Mouse (Mus musculus) induced T-regulatory cell, adult 2 months (primary cell): ENCODE measurements around the gene Tedc1.
"Not testable (repeated sequence)": the region's sequence is repeated elsewhere in the genome, so short reads cannot be mapped to it uniquely, and the experiment has no call there.

Experiments used
- DNase-seq: peaks from one replicate; pipeline ENCODE4 v3.0.0-alpha.2; 2012; ENCODE audit warnings: low read depth

Tedc1 gene

DNA sequence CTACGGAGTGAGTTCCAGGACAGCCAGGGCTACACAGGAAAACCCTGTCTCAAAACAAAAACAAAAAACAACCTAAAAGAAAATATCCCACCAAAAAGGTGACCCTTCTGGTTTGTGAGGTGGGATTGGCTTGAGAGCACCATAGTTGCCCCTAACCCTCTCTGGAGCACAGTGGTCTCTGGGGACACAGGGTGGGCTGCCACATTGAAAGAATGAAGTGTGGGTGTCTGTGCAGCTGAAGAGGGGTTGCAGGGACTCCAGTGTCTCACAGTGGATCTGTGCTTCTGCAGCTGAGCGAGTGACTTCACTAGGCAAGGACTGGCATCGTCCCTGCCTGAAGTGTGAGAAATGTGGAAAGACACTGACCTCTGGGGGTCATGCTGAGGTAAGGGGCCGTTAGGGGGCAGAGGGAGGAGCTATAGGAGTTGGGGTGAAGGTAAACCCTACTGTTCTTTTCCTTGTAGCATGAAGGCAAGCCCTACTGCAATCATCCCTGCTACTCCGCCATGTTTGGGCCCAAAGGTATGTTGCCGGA lies 3.2 kb upstream of the Tedc1 start:
- peak; percentile 59 for DNase-seq

DNA sequence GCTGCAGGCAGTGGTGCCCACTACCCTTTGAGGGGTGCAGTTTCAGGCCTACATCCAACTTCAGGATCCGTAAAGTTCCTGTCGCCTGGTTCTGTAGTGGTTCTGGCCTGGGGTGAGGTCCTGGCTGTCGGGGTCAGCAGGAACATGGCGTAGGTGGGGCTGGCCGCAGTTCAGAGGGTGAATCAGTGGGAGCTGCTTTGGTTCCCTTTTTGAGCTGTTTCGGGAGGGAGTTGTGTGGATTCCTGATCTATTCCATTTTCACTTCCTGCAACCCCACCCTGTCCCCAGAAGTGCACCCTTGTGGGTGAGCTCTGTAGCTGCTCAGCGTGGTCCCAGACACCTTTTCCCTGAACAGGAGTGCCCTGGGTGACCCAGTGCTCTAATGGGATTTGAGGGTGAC lies 2.2 kb upstream of the Tedc1 start:
- no peak for DNase-seq

DNA sequence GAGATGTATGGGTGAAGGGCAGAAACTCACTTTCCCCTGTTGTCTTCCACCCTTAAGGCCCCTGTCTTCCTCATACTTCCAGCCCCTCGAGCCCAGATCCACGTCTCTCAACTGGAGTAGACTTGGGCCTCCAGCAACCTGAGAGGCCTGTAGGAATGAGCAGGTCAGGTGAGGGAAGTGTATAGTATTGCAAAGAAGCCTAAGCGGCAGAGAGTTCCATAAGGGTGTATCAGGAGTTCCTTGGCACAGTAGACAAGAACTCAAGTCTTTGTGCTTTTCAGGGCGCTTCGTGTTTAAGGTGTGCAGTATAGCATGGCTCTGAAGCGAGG lies 1.5 kb upstream of the Tedc1 start:
- no peak for DNase-seq

DNA sequence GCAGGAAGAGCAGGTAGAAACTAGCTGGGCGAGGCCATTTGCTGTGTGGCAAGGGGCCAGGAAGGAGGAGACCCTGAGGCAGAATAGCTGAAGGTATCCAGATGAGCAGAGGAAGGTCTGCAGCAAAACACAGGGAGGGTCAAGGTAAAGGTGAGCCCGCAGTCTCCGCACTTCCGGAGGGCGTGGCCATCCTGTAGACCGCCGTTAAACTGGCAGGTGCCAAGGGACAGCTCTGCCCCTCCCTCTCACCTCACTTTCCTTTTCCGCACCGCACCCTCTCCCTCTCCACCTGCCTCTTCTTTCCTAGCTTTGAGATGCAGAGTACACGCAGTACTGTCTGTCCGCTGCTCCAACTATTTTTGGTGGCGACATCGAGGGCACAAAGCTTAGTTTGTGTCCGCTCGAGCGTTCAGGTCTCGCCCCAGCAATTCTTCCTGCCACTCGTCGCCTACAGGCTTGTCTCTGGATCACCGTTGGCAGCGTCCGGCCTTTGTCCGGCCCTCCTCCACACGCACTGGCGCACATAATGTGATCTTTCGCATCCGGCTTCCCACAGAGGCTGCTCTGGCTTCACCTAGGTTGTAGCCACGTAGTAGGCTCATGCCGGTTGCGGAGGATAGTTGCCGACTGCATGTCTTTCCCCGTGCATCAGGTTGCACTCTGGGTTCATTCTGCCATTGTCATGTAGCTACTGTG lies 997 bp upstream of the Tedc1 start:
- peak; percentile 88 for DNase-seq

DNA sequence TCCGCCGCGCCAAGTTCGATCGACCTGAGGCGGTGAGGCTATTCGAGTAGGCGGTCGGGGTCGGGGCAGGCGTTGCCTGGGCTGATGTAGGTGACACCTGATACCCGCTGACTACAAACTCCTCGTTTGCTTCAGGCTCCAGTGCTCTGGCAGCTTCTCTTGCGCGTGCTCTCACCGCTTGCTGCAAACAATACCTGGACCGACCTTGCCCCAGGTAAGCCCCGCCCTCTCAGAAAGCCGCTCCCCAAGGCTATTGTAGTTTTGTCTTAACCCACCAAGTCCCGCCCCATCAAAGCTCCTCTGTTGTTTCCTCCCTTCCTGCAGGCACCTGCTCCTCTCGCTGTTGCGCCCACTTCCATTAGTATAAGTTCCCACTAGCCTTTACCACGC lies 314 bp downstream of the Tedc1 start:
- DNase-seq = peak; percentile 81

DNA sequence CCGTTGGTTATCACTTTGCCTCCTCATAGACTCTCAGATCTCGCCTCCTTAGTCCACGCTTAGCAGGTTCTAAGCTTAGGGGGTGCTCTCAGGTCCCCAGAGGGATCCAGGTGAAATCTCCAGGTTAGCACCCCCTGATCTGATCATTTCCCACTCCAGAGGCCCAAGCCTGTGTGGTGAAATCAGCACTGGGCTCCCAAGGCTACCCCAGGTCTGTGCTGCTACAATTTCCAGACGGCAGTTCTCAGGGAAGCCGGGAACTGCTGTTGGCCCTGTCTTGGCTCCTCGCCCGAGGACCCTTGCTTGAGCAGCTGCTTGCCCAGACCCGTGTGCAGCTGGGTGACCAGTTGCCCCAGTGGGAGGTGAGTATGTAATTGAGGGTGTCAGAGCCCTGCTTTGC lies 781 bp downstream of the Tedc1 start:
- DNase-seq = no peak

DNA sequence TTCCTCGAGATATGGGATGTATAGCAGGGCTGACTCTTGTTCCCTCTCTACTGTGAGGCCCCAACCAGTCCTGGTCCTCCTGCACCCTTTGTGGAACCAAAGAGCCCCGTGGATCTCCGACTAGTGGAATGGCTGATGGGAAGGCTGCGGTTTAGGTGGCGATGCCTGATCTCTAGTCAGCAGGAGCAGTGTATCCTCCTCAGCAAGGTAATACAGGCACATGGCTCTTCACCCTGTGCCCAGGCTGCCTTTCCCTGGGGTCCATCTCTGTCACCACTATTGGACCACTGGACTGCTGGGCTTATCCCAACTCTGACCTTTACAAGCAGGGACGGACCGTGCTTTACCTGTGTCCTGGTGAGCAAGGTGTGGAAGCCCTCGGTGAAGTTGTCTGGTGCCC lies 1.3 kb downstream of the Tedc1 start:
- DNase-seq = no peak

DNA sequence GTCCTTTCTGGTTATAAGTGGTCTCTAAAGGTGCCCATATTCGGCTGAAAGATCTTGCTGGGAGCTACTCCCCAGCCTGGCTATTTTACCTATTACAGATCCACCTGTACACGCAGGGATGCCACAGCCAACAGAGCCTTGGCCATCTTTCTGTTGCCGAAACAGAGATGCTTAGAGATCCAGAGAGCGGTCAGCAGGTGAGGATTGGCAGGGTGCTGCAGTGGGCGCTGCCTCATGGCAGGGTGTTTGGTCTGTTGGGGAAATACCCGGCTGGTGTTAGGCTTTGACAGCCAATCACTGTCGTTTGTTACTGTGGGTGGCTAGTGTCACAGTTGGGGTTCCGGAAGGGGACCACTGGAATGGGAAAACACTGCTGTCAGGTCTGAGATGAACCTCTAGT lies 1.8 kb downstream of the Tedc1 start:
- no peak for DNase-seq

DNA sequence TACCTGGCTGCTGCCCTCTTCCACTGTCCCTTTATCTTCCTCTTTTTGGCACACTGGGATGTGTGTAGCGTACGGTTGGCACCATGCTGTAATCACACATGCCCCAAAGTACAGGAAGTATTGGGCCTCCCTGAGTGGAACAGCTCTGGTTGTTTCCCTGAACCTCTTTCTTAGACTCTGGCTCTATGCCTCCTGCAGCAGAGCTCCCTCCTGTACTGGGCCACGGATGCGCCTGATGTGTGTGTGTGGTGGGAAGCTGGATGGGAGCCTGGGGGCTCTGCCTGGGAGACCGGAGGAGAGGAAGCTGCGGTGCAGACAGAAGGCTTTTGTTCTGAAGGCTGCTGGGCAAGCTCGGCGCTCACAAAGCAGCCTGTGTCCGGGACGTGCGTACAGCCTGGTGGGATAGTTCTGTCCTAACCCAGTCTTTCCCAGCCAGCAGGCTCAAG lies 7.4 kb downstream of the Tedc1 start:
- DNase-seq = no peak

DNA sequence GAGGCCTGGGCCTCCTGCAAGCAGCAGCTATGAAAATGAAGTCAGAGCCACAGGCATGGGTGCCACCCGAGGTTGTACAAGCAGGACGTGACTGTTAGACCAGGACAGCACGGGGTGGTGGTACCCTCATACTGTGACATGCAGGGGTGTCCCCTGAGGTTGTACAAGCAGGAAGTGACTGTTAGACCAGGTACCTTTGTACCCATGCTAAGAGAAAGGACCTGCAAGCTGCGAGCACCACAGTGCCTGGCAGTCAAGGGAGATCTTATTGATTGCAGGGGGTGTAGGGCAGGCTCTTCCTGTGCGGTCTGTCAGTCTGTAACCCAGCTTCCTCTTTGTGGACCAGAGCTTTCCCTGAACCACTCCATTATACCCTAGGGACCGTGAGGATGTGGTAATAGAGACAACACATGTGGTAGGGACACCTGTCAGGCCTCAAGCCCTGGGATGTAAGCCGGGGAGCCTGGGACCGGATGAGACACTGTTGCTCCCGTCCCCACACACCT lies 11.9 kb downstream of the Tedc1 start:
- peak; percentile 79 for DNase-seq

DNA sequence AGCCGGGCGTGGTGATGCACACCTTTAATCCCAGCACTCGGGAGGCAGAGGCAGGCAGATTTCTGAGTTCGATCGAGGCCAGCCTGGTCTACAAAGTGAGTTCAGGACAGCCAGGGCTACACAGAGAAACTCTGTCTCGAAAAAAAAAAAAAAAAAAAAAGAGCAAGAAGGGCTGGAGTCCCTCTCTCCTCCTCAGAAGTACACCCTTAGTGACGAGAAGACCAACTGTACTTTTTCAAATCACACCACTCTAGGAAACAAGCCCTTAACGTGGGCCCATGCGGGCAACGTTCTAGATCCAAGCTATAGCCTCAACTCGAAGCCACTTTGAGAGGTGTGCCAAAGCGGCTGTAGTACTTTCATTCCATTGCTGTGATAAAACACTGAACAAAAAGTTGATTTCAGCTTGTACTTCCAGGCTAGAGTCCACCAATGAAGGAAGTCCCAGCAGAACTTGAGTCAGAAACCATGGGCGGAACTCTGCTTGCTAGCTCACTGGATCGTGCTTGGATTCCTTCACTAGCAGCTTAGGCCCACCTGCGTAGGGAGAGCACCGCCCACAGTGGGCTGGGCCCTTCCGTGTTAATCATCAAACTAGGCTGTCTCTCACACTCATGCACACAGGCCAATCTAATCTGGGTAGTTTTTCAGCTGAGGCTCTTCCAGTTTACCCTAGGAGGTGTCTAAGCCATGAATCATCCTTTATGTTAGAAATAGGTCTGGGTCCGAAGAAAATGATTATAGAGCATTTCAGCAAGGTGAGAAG lies 20.9 kb downstream of the Tedc1 start:
- no peak for DNase-seq

DNA sequence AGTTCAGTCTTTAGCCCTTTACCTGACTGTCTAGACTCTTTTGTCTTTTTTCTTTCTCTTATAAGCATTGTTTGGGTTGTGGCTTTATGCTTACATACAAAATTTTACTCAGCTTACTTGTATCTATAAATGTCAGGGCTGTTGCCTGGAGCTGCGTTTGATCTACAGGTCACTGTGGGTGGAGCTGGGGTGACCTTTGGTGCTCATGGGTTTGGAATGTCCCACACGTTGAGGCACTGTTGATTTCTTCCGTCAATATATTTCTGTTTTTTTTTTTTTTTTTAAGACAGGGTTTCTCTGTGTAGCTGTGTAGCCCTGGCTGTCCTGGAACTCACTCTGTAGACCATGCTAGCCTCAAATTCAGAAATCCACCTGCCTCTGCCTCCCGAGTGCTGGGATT lies 24.8 kb downstream of the Tedc1 start:
- DNase-seq = no peak

DNA sequence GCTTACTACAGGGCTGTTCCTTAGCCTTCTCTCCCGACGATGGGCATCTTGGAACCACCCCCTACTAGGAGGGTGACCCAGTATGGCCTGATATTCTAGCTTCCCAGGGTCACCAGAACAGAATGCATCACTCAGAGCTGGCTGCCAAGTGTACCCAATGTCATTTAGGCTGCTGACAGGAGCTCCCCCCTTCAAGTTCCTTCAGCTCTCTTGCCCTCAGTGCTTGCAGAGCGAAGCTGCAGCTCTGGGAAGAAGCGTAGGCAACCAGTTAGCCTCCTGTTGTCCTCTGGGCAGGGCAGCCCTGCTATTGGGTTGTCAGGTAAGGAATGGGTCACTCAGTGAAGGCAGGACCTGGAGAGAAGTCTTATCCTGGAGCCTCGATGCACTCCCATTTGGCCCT lies 28.7 kb downstream of the Tedc1 start:
- DNase-seq = no peak

DNA sequence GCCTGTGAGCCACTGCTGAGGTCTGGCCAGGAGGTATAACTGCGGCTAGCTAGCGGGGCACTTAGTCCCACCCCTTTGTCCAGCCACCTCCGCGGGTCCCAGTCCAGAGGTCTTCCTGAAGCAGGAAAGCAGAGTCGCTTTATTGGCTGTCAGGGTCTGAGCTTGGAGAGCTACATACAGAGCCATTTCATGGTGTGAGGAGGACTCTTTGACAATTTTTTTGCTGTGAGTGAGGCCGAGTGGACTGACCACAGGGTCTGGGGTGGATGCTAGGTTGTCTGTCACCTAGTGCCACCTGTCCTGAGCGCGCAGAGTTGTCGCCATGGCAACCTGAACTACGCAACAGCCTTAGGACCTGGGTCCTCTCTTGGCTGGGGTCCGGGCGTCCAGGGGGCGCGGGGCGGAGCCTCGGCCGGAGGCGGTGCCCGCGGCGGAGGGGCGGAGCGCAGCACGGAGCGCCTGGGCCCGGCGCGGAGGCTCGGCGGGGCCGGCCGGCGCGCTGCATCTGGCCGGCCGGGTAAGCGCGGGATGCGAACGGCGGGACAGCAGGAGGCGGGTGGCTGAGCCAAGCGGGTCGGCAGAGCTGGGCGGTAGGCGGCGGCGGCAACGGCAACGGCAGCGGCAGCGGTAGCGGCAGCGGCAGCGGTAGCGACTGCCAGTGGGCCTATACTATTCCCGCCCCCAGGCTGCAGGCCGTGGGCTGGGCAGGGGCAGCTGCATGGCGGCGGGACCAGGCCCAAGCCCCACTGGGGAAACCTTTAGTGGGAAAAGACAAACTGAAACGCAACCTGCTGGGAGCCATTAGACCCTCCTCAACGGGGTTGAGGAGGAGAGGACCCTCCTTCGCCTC lies 29.4 kb downstream of the Tedc1 start, which contains the start of gene Tmem121:
Gene Tmem121 (plus strand): TSS at position 489 of the 850 bp plus-strand sequence.
- DNase-seq = peak; percentile 39

DNA sequence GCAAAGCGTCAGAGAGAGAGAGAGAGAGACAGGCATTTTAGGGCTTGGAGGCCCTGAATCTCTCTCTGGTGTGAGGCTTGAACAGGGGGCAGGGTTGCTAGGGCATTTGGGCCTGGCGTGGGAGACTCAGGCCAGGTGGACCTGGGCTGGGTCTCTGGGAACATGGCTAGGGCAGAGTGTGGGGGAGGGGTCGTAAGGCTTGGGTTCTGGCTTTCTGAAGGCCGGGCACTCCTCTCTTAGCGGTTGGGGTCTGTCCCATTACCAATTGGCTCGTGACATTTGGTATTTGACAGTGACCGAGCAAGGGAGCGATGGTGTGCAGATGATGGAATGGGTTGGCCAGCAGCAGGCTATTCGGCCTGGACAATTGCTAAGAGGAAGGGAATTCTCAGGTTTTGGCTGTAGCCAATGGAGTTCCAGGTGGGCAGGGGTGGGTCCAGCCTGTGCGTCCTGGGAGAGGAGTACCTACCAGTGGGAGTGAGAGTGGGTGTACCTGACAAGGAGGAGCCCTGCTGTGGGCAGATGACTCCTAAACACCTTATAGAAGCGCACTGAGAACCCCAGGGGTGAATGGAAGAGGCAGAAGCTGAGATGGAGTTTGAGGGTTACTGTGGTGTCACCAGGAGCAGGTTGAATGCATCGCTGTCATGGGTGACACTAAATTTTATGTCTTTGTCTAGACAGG lies 30.2 kb downstream of the Tedc1 start:
- no peak for DNase-seq

DNA sequence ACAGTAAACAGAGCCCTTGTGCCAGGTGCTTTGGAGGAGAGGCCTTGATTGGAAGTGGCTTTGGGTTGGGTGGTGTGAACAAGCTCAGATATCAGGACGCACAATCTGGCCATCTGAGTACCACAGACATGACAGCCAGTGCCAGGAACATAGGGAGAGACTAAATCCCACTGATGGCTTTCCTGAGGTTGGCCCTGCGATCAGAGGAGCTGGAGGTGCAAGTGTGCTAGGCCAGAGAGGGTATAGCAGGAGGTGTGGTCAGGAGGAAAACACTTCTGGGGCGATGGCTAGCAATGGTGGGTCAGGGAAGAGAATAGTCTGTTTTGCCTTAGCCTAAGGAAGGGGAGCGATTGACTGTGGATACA lies 30.8 kb downstream of the Tedc1 start:
- DNase-seq = peak; percentile 26

DNA sequence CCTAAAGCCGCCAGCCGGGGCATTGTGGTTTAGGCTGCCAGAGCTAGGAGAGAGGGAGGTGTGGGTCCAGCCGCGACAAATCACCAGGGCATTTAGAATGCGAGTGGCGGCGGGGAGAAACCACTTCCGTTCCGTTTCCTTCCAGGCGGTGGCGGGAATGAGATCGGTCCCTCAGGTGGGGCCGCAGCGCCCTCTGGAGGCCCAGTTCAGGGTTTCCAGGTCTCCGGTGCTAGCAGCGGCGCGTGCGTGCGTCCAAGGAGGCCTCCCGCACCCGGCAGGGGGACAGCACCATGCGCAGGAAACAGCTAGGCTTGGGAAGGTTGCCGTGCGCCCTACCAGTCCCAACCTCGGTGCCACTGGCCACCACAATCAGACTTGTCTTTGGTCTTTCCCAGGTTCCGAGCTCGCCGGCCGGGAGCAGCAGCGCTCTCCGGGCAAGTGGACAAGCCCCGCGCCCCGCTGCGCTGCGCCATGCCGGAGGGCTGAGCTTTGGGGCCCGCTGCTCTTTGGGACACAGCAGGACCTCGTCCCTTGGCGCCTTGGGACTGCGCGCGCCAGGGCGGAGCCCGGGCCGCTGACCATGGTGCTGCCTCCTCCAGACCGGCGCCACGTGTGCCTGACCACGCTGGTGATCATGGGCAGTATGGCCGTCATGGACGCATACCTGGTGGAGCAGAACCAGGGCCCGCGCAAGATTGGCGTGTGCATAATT lies 31.5 kb downstream of the Tedc1 start:
- peak; percentile 89 for DNase-seq

DNA sequence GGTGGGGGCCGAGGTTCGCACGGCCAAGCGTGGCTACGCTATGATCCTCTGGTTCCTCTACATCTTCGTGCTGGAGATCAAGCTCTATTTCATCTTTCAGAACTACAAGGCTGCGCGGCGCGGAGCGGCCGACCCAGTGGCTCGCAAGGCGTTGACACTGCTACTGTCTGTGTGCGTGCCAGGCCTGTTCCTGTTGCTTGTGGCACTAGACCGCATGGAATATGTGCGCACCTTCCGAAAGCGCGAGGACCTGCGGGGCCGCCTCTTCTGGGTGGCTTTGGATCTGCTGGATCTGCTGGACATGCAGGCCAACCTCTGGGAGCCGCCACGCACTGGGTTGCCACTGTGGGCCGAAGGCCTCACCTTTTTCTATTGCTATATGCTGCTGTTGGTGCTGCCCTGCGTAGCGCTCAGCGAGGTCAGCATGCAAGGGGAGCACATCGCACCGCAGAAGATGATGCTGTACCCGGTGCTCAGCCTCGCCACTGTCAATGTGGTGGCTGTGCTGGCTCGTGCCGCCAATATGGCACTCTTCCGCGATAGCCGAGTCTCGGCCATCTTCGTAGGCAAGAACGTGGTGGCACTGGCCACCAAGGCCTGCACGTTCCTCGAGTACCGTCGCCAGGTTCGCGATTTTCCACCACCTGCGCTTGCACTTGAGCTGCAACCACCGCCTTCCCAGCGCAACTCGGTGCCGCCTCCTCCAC lies 32.3 kb downstream of the Tedc1 start:
- DNase-seq = no peak

DNA sequence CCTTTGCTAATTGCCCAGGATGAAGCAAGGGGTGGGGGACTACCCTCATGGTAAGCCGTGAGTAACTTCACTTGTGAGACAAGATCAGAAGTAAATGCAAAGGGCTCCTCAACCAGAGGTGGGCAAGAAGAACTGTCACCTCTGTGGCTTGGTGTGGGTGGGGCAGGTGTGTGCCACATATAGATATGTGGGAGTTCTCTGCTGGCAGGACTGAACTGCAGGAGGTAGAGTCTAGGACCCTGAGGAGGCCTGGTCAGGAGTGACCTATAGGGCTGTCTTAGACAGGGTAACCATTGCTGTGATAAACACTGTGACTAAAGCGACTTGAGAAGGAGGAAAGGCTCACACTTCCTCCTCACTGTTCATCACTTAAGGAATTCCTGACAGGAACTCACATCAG lies 37.2 kb downstream of the Tedc1 start:
- DNase-seq = no peak

DNA sequence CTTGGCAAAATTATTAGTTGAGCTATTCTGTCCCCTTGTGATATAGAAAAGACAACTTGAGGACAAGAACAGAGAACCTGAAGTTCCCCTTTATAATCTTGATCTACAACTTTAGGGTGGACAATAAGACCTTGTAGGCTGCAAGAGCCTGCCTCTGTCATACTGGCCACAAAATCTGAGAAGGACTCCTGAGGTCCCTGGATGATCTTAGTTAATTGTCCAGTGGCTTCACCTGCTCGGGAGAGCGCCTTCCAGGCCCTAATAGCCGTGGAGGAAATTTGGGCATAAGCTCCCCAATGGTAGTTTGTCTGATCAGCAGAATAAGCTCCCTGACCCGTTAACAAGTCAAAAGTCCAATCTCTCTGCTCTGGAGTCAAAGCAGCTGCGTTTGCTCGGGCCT lies 42.9 kb downstream of the Tedc1 start:
- not testable (repeated sequence) for DNase-seq

DNA sequence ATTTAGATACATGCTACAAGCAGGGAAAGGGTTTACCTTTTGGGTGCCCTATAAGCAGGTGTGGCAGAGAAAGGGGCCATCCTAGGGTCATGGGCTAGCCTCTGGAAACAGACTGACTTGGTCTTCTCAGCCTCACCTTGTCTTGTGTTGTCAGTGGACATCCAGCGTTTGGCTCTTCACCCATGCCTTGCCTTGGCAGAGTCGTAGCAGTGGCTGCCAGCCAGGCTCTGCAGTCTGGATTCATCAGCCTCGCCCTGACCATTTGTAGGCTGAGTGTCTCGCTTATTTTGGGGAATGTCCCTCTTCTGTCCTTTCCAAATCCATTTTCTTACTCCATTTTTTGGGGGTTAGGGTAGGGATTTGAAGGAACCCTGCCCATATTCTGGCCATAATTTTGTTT lies 45.1 kb downstream of the Tedc1 start:
- DNase-seq = no peak
